Mouse (Mus musculus) heart, embryonic 14.5 days (tissue): Measurements from ENCODE around the gene Snrpc. TPM values are rescaled to one million over a fixed set of nuclear protein-coding genes. Genes with fewer than 3 reads are reported as not detected.

Experiments used
- polyA plus RNA-seq: library from polyadenylated mRNA; unstranded; fragments of >200 nt; fragmentation: Nextera tagmentation; extraction: Ambion mirVana; gene quantifications from 2 replicates; pipeline ENCODE4 v1.2.1, GENCODE M21; 2014

Gene Snrpc
- polyA plus RNA-seq, 1 experiment from 2014 or later: 228 TPM

Other genes with a start within 250 kb of the Snrpc start
- gene Nudt3, start 214.7 kb upstream of the Snrpc start, polyA plus RNA-seq: 52.9 and 67.0 TPM in 2 replicates
- gene RPS10-NUDT3, start 202.9 kb upstream of the Snrpc start, polyA plus RNA-seq: not detected in 2 replicates
- 624 and 715 TPM in 2 replicates for gene Rps10, start 201.5 kb upstream of the Snrpc start, polyA plus RNA-seq
- 0.43 and 0.94 TPM in 2 replicates for gene Pacsin1, start 182.6 kb upstream of the Snrpc start, polyA plus RNA-seq
- gene Spdef, start 109.2 kb upstream of the Snrpc start, polyA plus RNA-seq: 0.14 and 0.16 TPM in 2 replicates
- gene D17Wsu92e, start 17.5 kb upstream of the Snrpc start, polyA plus RNA-seq: 15.4 and 16.6 TPM in 2 replicates
- 3.2 and 3.3 TPM in 2 replicates for gene Uhrf1bp1, start 18.3 kb downstream of the Snrpc start, polyA plus RNA-seq
- 8.2 and 11.8 TPM in 2 replicates for gene Anks1, start 71.2 kb downstream of the Snrpc start, polyA plus RNA-seq
- 45.2 and 47.1 TPM in 2 replicates for gene Taf11, start 71.7 kb downstream of the Snrpc start, polyA plus RNA-seq
- gene Tcp11, start 242.5 kb downstream of the Snrpc start, polyA plus RNA-seq: 0.31 and 0.45 TPM in 2 replicates